Mouse (Mus musculus): ENCODE measurements around the gene Meltf.

GRCm38 (mm10) chr16:31830726-31831125 is 47.9 kb upstream of the Meltf start:
- TF ChIP-seq POLR2A (IDR thresholded peaks at IDR 0.05; ENCODE audit: control insufficient read depth, extremely low read depth, insufficient read depth, low read length, poor library complexity) (no peak), CTCF (IDR thresholded peaks at IDR 0.05; ENCODE audit: borderline replicate concordance, control insufficient read depth, extremely low read depth, insufficient read depth, low read length, poor library complexity) (no peak)
